Mouse (Mus musculus): ENCODE measurements around the gene Kdelc2. TPM values are rescaled to one million over a fixed set of nuclear protein-coding genes. Genes with fewer than 3 reads are reported as not detected.

The Kdelc2 gene
- polyA plus RNA-seq, 1 experiment from 2014 or later = 19.3 TPM

Small RNAs within 50 kb of the gene (microRNA-seq; reads per million reads assigned to microRNA genes)
- gene Mir130c (ENCODE audit: borderline number of aligned reads) = not detected

Other genes starting within 250 kb of the Kdelc2 start
- 19.5 and 22.1 TPM in 2 replicates for gene Ddx10, start 136.0 kb upstream of the Kdelc2 start, polyA plus RNA-seq (2014; fragmentation: Nextera tagmentation; extraction: Ambion mirVana)
- gene Exph5, start 82.4 kb upstream of the Kdelc2 start, polyA plus RNA-seq (2014; fragmentation: Nextera tagmentation; extraction: Ambion mirVana) = 0.31 and 0.46 TPM in 2 replicates
- 0.30 and 0.54 TPM in 2 replicates for gene 4930550C14Rik, start 18.3 kb downstream of the Kdelc2 start, polyA plus RNA-seq (2014; fragmentation: Nextera tagmentation; extraction: Ambion mirVana)
- gene Atm, start 152.7 kb downstream of the Kdelc2 start, polyA plus RNA-seq (2014; fragmentation: Nextera tagmentation; extraction: Ambion mirVana) = 12.0 and 12.6 TPM in 2 replicates
- gene Npat, start 153.0 kb downstream of the Kdelc2 start, polyA plus RNA-seq (2014; fragmentation: Nextera tagmentation; extraction: Ambion mirVana) = 18.3 and 18.9 TPM in 2 replicates
- gene Acat1, start 226.4 kb downstream of the Kdelc2 start, polyA plus RNA-seq (2014; fragmentation: Nextera tagmentation; extraction: Ambion mirVana) = 156 and 165 TPM in 2 replicates

Measured in heart, embryonic 11.5 days (tissue).